Mouse (Mus musculus) forebrain, embryonic 12.5 days (tissue): Measurements from ENCODE around the gene Mapkapk3. TPM values are rescaled to one million over a fixed set of nuclear protein-coding genes. Genes with fewer than 3 reads are reported as not detected.

ENCODE experiments used
- ATAC-seq: fragments of 200-750 bp; cut with Nextera tagmentation; 2 replicates; pipeline ENCODE4 v1.8.0; 2017; ENCODE audit warnings: moderate TSS enrichment; ENCODE audit not compliant: low FRiP score
- H3K27ac ChIP-seq: fragments of 300-500 bp; sonication (generic); 2 replicates; pipeline ENCODE4 v1.5.1; 2016; ENCODE audit warnings: mild to moderate bottlenecking
- H3K27me3 ChIP-seq: fragments of 300-500 bp; sonication (generic); 2 replicates; pipeline ENCODE4 v1.6.1; 2016; ENCODE audit warnings: mild to moderate bottlenecking
- H3K36me3 ChIP-seq: fragments of 300-500 bp; sonication (generic); replicated peaks from 2 replicates; pipeline ENCODE4 v1.6.1; 2016; ENCODE audit warnings: mild to moderate bottlenecking
- H3K4me1 ChIP-seq: fragments of 300-500 bp; sonication (generic); 2 replicates; pipeline ENCODE4 v1.6.1; 2016
- H3K4me2 ChIP-seq: fragments of 300-500 bp; sonication (generic); 2 replicates; pipeline ENCODE4 v1.6.1; 2016; ENCODE audit warnings: mild to moderate bottlenecking, moderate library complexity
- H3K4me3 ChIP-seq: fragments of 300-500 bp; sonication (generic); replicated peaks from 2 replicates; pipeline ENCODE4 v1.5.1; 2016; ENCODE audit warnings: mild to moderate bottlenecking
- H3K9ac ChIP-seq: fragments of 300-500 bp; sonication (generic); 2 replicates; pipeline ENCODE4 v1.6.1; 2016; ENCODE audit warnings: mild to moderate bottlenecking
- H3K9me3 ChIP-seq: fragments of 300-500 bp; sonication (generic); 2 replicates; pipeline ENCODE4 v1.6.1; 2016
- WGBS: fragments of 180-500 bp; shearing (Covaris S2); methylation state at CpG from one replicate; pipeline ENCODE4 v1.1.7; 2016; 5-methylcytosine and 5-hydroxymethylcytosine counted together
- polyA plus RNA-seq: library from polyadenylated mRNA; unstranded; fragments of >200 nt; fragmentation: Nextera tagmentation; extraction: Ambion mirVana; gene quantifications from 2 replicates; pipeline ENCODE4 v1.2.1, GENCODE M21; 2016

Mapkapk3 gene
- 2.4 and 3.7 TPM in 2 replicates for polyA plus RNA-seq

DNA sequence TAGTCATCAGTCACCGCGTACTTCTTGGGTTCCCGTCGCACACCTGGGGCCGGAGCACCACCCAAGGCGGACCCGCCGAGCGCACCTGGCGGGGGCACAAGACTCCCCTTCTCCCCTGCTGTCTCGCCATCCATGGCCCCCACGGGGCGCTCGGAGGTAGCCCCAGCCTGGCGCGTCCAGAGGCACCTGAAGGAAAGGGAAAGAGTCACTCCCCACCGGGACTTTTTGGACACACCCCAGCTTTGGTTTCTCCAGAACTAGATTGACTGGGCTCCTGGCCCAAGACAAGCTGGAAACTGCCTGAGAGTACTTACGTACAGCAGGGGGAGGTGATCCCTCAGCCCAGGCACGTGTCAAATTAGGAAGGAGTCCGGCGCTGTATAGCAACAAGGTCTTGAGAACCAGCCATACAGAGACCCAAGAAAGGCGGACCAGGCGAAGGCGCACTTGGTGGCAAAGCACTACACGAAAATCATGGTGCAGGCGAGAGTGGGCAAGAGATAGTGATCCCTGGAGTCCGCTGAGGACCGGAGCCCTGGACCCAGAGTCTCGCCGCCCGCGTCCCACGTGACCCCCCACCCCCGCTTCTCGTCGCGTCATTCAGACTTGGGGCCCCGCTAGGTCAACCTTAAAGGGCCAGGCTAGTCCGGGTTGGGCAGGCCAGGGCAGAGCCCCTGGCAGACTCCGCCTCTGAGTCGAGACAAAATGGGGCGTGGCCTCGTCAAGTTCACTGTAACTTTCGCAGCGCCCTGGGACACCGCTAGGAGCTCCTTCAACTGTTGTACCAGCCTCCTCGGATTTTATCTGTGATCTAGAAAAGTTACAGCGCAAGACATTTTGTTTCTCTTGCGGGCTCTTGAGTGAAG lies at the start of gene Mapkapk3:
Gene Mapkapk3, minus strand, starts transcription at position 667 of the 866 bp plus-strand sequence.
- no peak within 1 kb of the TSS for H3K27ac ChIP-seq
- H3K27me3 ChIP-seq, result peaks cover 41% of the 10 kb centered on the region
- peak within 1 kb of the TSS; percentile 83 for H3K4me2 ChIP-seq
- peaks cover 16% of the 10 kb centered on the region for H3K4me1 ChIP-seq
- WGBS, result 3% methylated on average over 49 of the region's 49 CpGs
- no peaks in the 10 kb centered on the region for H3K36me3 ChIP-seq
- peak within 1 kb of the TSS; percentile 46 for H3K4me3 ChIP-seq
- peak within 1 kb of the TSS; percentile 55 for H3K9ac ChIP-seq
- ATAC-seq, result peak; percentile 77
- no peaks in the 10 kb centered on the region for H3K9me3 ChIP-seq

DNA sequence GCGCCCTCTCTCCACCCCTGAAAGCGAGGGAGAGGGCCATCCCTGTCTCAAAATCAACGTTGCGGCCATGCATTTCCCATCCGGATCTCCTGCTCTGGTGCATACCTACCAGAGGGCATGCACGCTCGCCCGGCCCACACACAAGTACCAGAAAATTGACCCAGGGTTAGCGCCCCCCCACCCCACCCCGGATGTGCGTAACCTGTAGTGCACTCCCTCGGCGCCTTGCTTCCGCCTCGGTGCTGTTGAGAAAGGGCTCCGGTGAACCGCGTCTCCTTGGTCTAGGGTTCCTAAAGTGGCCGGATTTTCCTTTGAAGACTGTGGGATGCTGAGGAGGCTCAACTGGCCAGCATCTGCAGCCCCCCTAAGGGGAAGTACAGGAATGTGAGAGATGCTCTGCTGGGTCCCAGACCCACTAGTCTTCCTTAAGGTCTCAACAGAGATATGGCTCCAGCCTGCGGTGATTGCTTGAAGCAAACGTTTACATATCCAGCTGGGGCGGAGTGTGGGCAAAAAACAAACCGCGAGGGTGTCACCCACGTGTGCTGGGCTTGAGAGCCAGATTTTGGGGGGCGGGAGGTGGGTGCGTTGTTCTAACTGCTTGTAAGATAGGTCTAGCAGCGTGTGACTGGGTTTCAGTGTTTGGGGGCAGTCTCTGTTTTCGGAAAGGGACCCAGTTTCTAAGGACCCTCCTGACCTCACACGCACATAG lies 48.7 kb upstream of the Mapkapk3 start, which contains the start of gene Hemk1:
Gene Hemk1, minus strand, starts transcription at position 179 of the 712 bp plus-strand sequence.
- peak within 1 kb of the TSS; percentile 53 for H3K4me3 ChIP-seq
- H3K9ac ChIP-seq, result peak within 1 kb of the TSS; percentile 69
- peaks cover 15% of the 10 kb centered on the region for H3K27me3 ChIP-seq
- WGBS, result 4% methylated on average over 30 of the region's 30 CpGs
- H3K9me3 ChIP-seq, result no peaks in the 10 kb centered on the region
- peaks cover 25% of the 10 kb centered on the region for H3K4me1 ChIP-seq
- ATAC-seq, result peak; percentile 77
- H3K4me2 ChIP-seq, result peak within 1 kb of the TSS; percentile 74
- H3K36me3 ChIP-seq, result no peaks in the 10 kb centered on the region; the same call in 1 of the 2 replicates
- H3K27ac ChIP-seq, result peak within 1 kb of the TSS; percentile 16; the same call in 1 of the 2 replicates

- peaks cover 4% of the 10 kb centered on the region for H3K27me3 ChIP-seq
- no peaks in the 10 kb centered on the region for H3K9me3 ChIP-seq
- H3K27ac ChIP-seq, result no peak overlapping the region
- H3K4me2 ChIP-seq, result no peak overlapping the region
- no peak overlapping the region for H3K9ac ChIP-seq
- H3K36me3 ChIP-seq, result no peaks in the 10 kb centered on the region; the same call in 1 of the 2 replicates
- no peak for ATAC-seq
- WGBS, result 89% methylated on average over 6 of the region's 6 CpGs
- H3K4me1 ChIP-seq, result peaks cover 25% of the 10 kb centered on the region
- no peak overlapping the region for H3K4me3 ChIP-seq
Measured at GRCm38 (mm10) chr9:107336386-107336785, 46.7 kb upstream of the Mapkapk3 start.

GRCm38 (mm10) chr9:107335909-107336308 lies 46.2 kb upstream of the Mapkapk3 start:
- Histone ChIP-seq H3K4me3 (no peak overlapping the region), H3K27ac (no peak overlapping the region), H3K36me3 (no peaks in the 10 kb centered on the region; the same call in 1 of the 2 replicates), H3K4me2 (no peak overlapping the region), H3K9ac (no peak overlapping the region), H3K4me1 (peaks cover 21% of the 10 kb centered on the region), H3K9me3 (no peaks in the 10 kb centered on the region), H3K27me3 (no peaks in the 10 kb centered on the region)
- no peak for ATAC-seq
- 14% methylated on average over 5 of the region's 5 CpGs for WGBS

DNA sequence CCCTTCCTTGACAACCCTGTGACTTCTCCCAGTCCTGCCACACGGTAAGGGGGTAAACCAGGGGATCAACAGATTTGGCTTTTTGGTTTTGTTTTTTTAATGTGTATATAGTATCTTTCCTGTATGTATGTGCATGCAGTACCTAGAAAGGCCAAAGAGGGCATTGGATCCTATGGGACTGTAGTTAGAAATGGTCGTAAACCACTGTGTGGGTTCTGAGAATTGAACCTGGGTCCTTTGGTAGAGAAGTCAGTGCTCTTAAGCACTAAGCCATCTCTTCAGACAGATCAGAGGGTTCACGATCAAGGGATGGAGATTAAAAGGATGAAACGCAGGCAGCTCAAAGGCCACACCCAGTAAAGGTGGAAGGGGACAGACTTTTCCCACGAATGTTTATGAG lies 45.4 kb upstream of the Mapkapk3 start:
- WGBS, result 89% methylated on average over 5 of the region's 5 CpGs
- peaks cover 16% of the 10 kb centered on the region for H3K4me1 ChIP-seq
- no peaks in the 10 kb centered on the region for H3K27me3 ChIP-seq
- no peak overlapping the region for H3K4me3 ChIP-seq
- H3K9me3 ChIP-seq, result no peaks in the 10 kb centered on the region
- H3K36me3 ChIP-seq, result no peaks in the 10 kb centered on the region; the same call in 1 of the 2 replicates
- no peak for ATAC-seq
- H3K4me2 ChIP-seq, result no peak overlapping the region
- no peak overlapping the region for H3K9ac ChIP-seq
- no peak overlapping the region for H3K27ac ChIP-seq

DNA sequence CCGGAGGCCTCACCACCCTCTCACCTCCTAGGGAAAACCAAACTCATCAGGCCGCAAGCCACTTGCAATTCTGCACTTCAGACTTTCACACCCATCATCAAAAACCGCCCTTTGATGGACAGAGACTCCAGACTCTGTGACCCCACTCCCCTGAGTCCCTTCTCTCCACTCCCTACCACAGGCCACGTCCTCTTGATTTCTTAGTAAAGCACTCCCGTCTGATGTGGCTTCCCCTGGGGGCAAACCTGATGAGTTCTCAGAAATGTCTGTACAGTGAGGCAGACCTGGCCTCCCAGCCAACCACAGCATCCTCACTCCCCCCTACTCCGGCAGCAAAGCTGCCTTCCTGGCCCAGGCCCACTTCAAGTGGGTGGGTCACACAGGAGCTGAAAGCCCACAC lies 44.7 kb upstream of the Mapkapk3 start:
- no peak overlapping the region for H3K4me2 ChIP-seq
- ATAC-seq, result no peak
- WGBS, result 91% methylated on average over 6 of the region's 6 CpGs
- no peak overlapping the region for H3K27ac ChIP-seq
- no peaks in the 10 kb centered on the region; the same call in 1 of the 2 replicates for H3K36me3 ChIP-seq
- H3K4me3 ChIP-seq, result no peak overlapping the region
- H3K4me1 ChIP-seq, result peaks cover 14% of the 10 kb centered on the region
- no peak overlapping the region for H3K9ac ChIP-seq
- no peaks in the 10 kb centered on the region for H3K9me3 ChIP-seq
- H3K27me3 ChIP-seq, result no peaks in the 10 kb centered on the region

DNA sequence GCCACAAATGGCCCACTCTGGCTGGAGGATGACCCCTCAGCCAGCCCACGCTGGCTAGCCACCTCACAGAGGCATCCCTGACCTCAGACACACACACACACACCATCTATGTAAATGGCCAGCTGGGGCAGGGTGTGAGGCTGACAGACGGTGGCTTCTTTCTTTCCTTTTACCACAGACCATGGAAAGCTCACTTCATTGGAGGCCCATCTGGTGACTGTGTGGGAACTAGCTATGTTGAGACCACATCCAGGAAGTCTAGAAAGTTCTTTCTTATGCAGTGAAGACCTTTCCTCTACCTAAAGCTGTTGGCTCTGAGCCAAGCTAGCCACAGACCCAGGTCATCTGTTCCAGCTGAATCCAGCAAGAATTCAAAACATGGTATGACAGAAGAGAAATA lies 44.0 kb upstream of the Mapkapk3 start:
- WGBS, result 80% methylated on average over 2 of the region's 2 CpGs
- no peak for ATAC-seq
- Histone ChIP-seq H3K36me3 (no peaks in the 10 kb centered on the region; the same call in 1 of the 2 replicates), H3K27ac (no peak overlapping the region), H3K4me3 (no peak overlapping the region), H3K27me3 (no peaks in the 10 kb centered on the region), H3K9me3 (no peaks in the 10 kb centered on the region), H3K4me2 (no peak overlapping the region), H3K4me1 (peaks cover 11% of the 10 kb centered on the region), H3K9ac (0 out of 2 replicates have a peak overlapping the region, but pooled peaks have one; percentile 9)

DNA sequence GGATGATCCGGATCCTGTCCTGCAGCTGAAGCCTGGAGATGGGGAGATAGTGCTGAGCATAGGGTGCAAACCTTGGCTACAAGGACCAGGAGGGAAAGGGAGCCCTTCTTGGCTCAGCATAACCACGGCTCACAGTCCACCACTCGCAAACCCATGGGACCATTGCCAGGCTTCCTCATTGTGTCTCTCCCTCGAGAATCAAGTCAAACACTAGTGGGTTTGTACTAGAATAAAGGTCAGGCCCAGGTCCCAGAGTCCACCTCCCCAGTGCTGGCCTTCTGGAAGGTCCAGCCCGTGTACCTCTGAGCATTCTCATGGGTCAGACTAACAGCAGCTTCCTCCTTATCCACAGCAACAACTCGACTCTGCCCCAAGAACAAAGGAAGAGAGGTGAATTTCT lies 41.1 kb upstream of the Mapkapk3 start:
- Histone ChIP-seq H3K9ac (no peak overlapping the region), H3K36me3 (peaks cover 7% of the 10 kb centered on the region), H3K4me2 (no peak overlapping the region), H3K4me1 (no peaks in the 10 kb centered on the region), H3K9me3 (no peaks in the 10 kb centered on the region), H3K27me3 (no peaks in the 10 kb centered on the region), H3K4me3 (no peak overlapping the region), H3K27ac (no peak overlapping the region)
- no peak for ATAC-seq
- 84% methylated on average over 6 of the region's 6 CpGs for WGBS

DNA sequence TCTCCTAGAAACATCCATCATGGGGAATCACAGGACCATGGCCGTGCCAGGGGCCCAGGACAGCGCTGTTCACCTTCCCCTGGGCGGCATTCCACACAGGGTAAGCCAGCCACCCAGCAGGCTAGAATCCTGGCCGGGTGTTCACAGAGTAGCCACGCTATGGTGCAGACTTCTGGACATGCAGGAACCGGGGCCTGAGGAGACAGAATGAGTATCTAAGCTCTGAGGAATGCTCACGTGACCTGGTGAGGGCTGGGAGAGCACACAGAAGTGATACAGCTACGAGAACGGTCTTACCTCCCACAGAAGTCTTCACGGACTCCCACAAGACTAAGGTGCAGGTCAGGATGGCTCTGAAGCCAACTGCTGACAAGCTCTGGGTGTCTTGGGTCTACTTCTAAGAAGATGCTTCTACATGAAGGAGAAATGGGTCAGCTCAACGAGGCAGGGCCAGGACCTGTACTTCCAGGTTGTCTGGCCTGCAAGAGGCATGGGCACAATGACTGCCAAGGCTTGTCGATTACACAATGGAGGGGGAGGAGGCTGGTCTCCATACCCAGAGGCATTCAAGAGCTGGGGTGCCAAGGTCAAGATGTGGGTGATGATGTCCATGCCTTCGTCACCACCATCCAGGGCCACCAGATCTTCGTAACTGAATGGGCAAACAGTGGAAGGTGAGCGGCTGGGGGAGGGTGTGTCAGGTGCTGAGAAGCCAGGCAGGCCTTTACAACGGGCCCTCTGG lies 38.4 kb upstream of the Mapkapk3 start:
- WGBS, result 89% methylated on average over 16 of the region's 16 CpGs
- Histone ChIP-seq H3K27ac (no peak overlapping the region), H3K9ac (no peak overlapping the region), H3K9me3 (no peaks in the 10 kb centered on the region), H3K27me3 (no peaks in the 10 kb centered on the region), H3K4me2 (no peak overlapping the region), H3K36me3 (peaks cover 7% of the 10 kb centered on the region), H3K4me3 (no peak overlapping the region), H3K4me1 (no peaks in the 10 kb centered on the region)
- ATAC-seq, result no peak

- Histone ChIP-seq H3K27ac (no peak overlapping the region), H3K9me3 (no peaks in the 10 kb centered on the region), H3K4me2 (no peak overlapping the region), H3K4me3 (no peak overlapping the region), H3K9ac (no peak overlapping the region), H3K36me3 (peaks cover 7% of the 10 kb centered on the region), H3K27me3 (no peaks in the 10 kb centered on the region), H3K4me1 (no peaks in the 10 kb centered on the region)
- ATAC-seq, result no peak
- WGBS, result 92% methylated on average over 7 of the region's 7 CpGs
Measured at GRCm38 (mm10) chr9:107325904-107326303, 36.2 kb upstream of the Mapkapk3 start.

- ATAC-seq, result no peak
- H3K36me3 ChIP-seq, result peaks cover 7% of the 10 kb centered on the region
- no peak overlapping the region for H3K4me3 ChIP-seq
- 67% methylated on average over 4 of the region's 4 CpGs for WGBS
- no peaks in the 10 kb centered on the region for H3K4me1 ChIP-seq
- no peak overlapping the region for H3K4me2 ChIP-seq
- H3K27ac ChIP-seq, result no peak overlapping the region
- no peaks in the 10 kb centered on the region for H3K9me3 ChIP-seq
- no peaks in the 10 kb centered on the region for H3K27me3 ChIP-seq
- no peak overlapping the region for H3K9ac ChIP-seq
Measured at GRCm38 (mm10) chr9:107324799-107325561, 35.3 kb upstream of the Mapkapk3 start.
